Mouse (Mus musculus) kidney, embryonic 15.5 days (tissue): Measurements from ENCODE around the gene Lins1. TPM values are rescaled to one million over a fixed set of nuclear protein-coding genes. Genes with fewer than 3 reads are reported as not detected.

Source experiments
- ATAC-seq: fragments of 200-750 bp; cut with Nextera tagmentation; replicated peaks from 2 replicates; pipeline ENCODE4 v1.8.0; 2017; ENCODE audit warnings: moderate TSS enrichment; ENCODE audit not compliant: low FRiP score
- H3K27ac ChIP-seq: fragments of 300-500 bp; sonication (generic); 2 replicates; pipeline ENCODE4 v1.5.1; 2015; ENCODE audit warnings: mild to moderate bottlenecking, inconsistent platforms
- H3K27me3 ChIP-seq: fragments of 300-500 bp; sonication (generic); 2 replicates; pipeline ENCODE4 v1.6.1; 2015; ENCODE audit warnings: inconsistent platforms
- H3K36me3 ChIP-seq: fragments of 300-500 bp; sonication (generic); 2 replicates; pipeline ENCODE4 v1.6.1; 2015; ENCODE audit warnings: inconsistent platforms
- H3K4me1 ChIP-seq: fragments of 300-500 bp; sonication (generic); 2 replicates; pipeline ENCODE4 v1.6.1; 2015; ENCODE audit warnings: inconsistent platforms
- H3K4me2 ChIP-seq: fragments of 300-500 bp; sonication (generic); 2 replicates; pipeline ENCODE4 v1.6.1; 2015; ENCODE audit warnings: moderate library complexity, mild to moderate bottlenecking, inconsistent platforms
- H3K4me3 ChIP-seq: fragments of 300-500 bp; sonication (generic); replicated peaks from 2 replicates; pipeline ENCODE4 v1.5.1; 2015; ENCODE audit warnings: mild to moderate bottlenecking, inconsistent platforms
- H3K9ac ChIP-seq: fragments of 300-500 bp; sonication (generic); 2 replicates; pipeline ENCODE4 v1.6.1; 2015; ENCODE audit warnings: mild to moderate bottlenecking, inconsistent platforms
- H3K9me3 ChIP-seq: fragments of 300-500 bp; sonication (generic); replicated peaks from 2 replicates; pipeline ENCODE4 v1.6.1; 2016; ENCODE audit warnings: inconsistent platforms
- WGBS: fragments of 180-500 bp; shearing (Covaris S2); methylation state at CpG from one replicate; pipeline ENCODE4 v1.1.7; 2015; ENCODE audit warnings: mixed read lengths; 5-methylcytosine and 5-hydroxymethylcytosine counted together
- polyA plus RNA-seq: library from polyadenylated mRNA; unstranded; fragments of >200 nt; fragmentation: Nextera tagmentation; extraction: Ambion mirVana; gene quantifications from 2 replicates; pipeline ENCODE4 v1.2.1, GENCODE M21; 2015

Lins1 gene
- polyA plus RNA-seq, 1 experiment from 2014 or later, result 16.9 TPM

DNA sequence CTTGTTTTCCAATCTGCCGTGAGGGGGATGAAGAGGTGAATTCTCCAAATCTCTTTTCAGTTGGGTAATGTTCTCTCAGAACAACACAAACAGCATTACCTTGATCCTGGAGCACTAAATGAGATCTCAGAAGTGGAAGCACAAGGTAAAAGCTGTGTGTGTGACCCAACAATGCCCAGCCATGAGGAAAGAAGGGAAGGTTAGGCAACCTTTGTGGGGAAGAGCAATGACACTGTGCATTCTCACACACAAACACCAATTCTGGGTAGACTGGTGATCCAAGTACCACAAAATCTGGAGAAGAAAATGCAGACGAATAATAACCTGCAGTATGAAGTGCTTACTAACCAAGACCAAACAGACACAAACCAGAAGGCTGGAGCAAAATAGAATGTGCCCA, 13.9 kb upstream of the Lins1 start:
- no peaks in the 10 kb centered on the region for H3K4me1 ChIP-seq
- ATAC-seq, result no peak
- H3K27ac ChIP-seq, result no peak overlapping the region
- no peaks in the 10 kb centered on the region for H3K9me3 ChIP-seq
- H3K4me3 ChIP-seq, result no peak overlapping the region
- no peak overlapping the region for H3K4me2 ChIP-seq
- H3K9ac ChIP-seq, result no peak overlapping the region
- peaks cover 98% of the 10 kb centered on the region for H3K36me3 ChIP-seq
- WGBS, result 96% methylated on average over 2 of the region's 2 CpGs
- no peaks in the 10 kb centered on the region for H3K27me3 ChIP-seq

GRCm38 (mm10) chr7:66682119-66682863, 7.4 kb upstream of the Lins1 start:
- H3K27me3 ChIP-seq, result no peaks in the 10 kb centered on the region
- peaks cover 66% of the 10 kb centered on the region for H3K36me3 ChIP-seq
- 87% methylated on average over 5 of the region's 5 CpGs for whole genome bisulfite sequencing
- no peaks in the 10 kb centered on the region for H3K9me3 ChIP-seq
- no peak overlapping the region for H3K27ac ChIP-seq
- H3K4me1 ChIP-seq, result no peaks in the 10 kb centered on the region
- no peak overlapping the region for H3K9ac ChIP-seq
- no peak overlapping the region for H3K4me3 ChIP-seq
- H3K4me2 ChIP-seq, result no peak overlapping the region
- no peak for ATAC-seq

DNA sequence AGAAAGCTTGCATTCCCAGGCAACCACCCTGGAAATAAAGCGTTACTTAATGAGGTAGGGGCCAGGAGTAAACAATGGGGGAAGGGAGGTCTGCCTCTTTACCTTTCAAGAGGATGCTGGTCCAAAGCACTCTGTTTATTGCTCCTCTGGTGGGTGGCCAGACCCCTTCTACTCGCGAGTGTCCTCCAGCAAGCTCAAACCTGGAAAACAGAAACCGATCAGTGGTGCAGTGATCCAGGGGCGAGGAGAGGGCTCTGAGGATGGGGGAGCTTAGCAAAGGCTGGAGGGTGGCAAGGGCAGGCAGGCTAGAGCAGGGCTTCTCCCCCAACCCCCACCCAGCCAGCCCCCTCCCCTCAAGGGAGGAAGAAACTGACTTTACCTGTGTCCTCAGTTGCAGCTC, 968 bp upstream of the Lins1 start:
- Histone ChIP-seq H3K4me3 (peak overlapping the region; percentile 82), H3K4me2 (peak overlapping the region; percentile 88), H3K36me3 (peaks cover 16% of the 10 kb centered on the region), H3K9ac (peak overlapping the region; percentile 77), H3K9me3 (no peaks in the 10 kb centered on the region), H3K27me3 (no peaks in the 10 kb centered on the region), H3K4me1 (peaks cover 13% of the 10 kb centered on the region), H3K27ac (peak overlapping the region; percentile 59)
- 0 out of 2 replicates have a peak, but pooled peaks have one; percentile 1 for ATAC-seq
- under 1% methylated on average over 5 of the region's 5 CpGs for WGBS

DNA sequence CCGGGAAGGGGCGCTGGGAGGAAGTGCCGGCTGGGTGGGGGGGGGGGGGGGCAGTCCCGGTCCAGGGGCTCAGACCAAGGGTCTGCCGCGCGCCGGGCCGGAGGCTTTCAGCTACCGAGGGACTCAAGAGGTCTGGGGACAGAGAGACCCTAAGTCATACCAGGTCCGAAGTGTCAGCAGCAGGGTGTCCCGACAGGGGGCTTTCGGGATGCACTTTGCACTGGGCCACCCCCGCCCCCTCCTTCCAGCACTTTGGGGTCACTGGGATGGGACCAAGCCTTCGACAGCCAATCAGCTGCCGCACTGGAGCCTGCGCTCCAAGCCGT, 432 bp upstream of the Lins1 start, which contains the start of gene Asb7:
Gene Asb7 (minus strand): TSS at position 303 of the 326 bp plus-strand sequence.
- H3K27me3 ChIP-seq, result no peaks in the 10 kb centered on the region
- H3K9ac ChIP-seq, result peak within 1 kb of the TSS; percentile 77
- peak within 1 kb of the TSS; percentile 82 for H3K4me3 ChIP-seq
- H3K4me2 ChIP-seq, result peak within 1 kb of the TSS; percentile 88
- no peaks in the 10 kb centered on the region for H3K9me3 ChIP-seq
- 1% methylated on average over 18 of the region's 18 CpGs for WGBS
- peaks cover 13% of the 10 kb centered on the region for H3K4me1 ChIP-seq
- peaks cover 14% of the 10 kb centered on the region; the same call in 1 of the 2 replicates for H3K36me3 ChIP-seq
- ATAC-seq, result no peak
- peak within 1 kb of the TSS; percentile 91 for H3K27ac ChIP-seq

DNA sequence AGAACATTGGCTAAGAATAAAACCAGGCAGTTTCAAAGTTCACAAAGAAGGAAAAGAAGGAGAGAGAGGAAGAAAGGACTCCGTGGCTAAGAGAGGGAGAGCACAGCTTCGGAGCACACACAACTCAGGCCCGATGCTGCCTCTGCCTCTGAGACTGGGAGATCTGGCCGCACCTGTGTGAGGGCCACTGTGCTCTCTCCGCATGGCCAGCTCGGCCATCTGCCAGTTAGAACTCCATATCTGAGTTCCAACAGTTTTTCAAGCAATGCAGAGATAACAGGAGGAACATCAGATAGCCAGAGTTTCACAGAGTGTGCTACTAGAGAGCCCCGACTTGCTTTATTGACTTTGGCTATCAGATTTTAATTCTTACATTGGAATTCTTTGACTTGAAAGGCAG, 4.8 kb downstream of the Lins1 start:
- Histone ChIP-seq H3K27ac (no peak overlapping the region), H3K4me2 (no peak overlapping the region), H3K4me3 (no peak overlapping the region), H3K9me3 (no peaks in the 10 kb centered on the region), H3K36me3 (peaks cover 28% of the 10 kb centered on the region), H3K9ac (no peak overlapping the region), H3K27me3 (no peaks in the 10 kb centered on the region), H3K4me1 (peaks cover 8% of the 10 kb centered on the region)
- ATAC-seq, result no peak
- WGBS, result 74% methylated on average over 7 of the region's 7 CpGs

DNA sequence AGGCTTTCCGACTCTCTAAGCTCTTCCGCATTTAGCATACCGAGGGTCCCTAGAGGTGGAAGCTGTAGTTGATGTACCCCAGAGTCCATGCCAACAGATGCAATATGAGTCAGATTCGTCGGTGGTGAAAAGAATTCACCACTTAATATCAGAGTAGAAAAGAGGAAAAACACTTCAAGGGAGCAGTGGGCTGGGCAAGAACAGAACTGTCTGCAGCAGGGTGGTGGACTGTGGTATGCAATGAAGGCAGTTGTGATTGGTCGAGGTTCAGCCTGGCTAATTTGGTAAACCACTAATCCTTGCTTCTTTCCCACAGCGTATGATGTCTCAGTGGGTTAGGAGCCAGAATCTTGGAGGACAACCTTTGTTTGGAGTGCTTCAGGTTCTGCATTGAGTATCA, 13.0 kb downstream of the Lins1 start:
- 95% methylated on average over 7 of the region's 7 CpGs for WGBS

GRCm38 (mm10) chr7:66704631-66705030, 14.9 kb downstream of the Lins1 start:
- H3K27ac ChIP-seq, result no peak overlapping the region
- H3K9me3 ChIP-seq, result no peaks in the 10 kb centered on the region
- H3K4me1 ChIP-seq, result no peaks in the 10 kb centered on the region
- WGBS, result 95% methylated on average over 3 of the region's 3 CpGs
- H3K36me3 ChIP-seq, result peaks cover 67% of the 10 kb centered on the region
- H3K9ac ChIP-seq, result no peak overlapping the region
- ATAC-seq, result no peak
- H3K4me3 ChIP-seq, result no peak overlapping the region
- H3K27me3 ChIP-seq, result no peaks in the 10 kb centered on the region
- H3K4me2 ChIP-seq, result no peak overlapping the region

More for the DNA sequence above, 13.0 kb downstream of the Lins1 start:
- H3K4me2 ChIP-seq, result no peak overlapping the region
- no peak overlapping the region for H3K4me3 ChIP-seq
- H3K4me1 ChIP-seq, result no peaks in the 10 kb centered on the region
- H3K27ac ChIP-seq, result no peak overlapping the region
- H3K27me3 ChIP-seq, result no peaks in the 10 kb centered on the region
- H3K9ac ChIP-seq, result no peak overlapping the region
- peaks cover 72% of the 10 kb centered on the region for H3K36me3 ChIP-seq
- no peak for ATAC-seq
- H3K9me3 ChIP-seq, result no peaks in the 10 kb centered on the region

DNA sequence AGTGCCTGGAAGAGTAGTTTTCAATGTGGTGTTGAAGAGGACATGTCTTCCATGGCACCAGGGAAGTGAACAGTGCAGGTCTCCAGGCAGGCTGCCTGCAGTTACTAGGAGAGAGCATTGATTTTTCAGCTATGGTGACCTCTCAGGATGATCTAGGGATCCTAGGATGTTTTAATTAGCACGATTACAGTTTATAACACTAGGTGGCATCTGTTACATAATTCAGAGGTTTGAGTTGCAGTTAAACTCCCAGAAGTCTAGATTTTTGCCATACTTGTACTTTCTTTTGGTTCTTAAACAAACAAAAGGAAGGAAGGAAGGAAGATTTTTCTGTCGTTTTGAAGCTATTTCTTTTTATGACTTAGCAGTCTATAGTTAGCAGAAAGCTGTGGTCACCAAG, 21.5 kb downstream of the Lins1 start:
- Histone ChIP-seq H3K27me3 (no peaks in the 10 kb centered on the region), H3K27ac (no peak overlapping the region), H3K4me3 (no peak overlapping the region), H3K36me3 (peaks cover 64% of the 10 kb centered on the region), H3K9me3 (no peaks in the 10 kb centered on the region), H3K4me2 (no peak overlapping the region), H3K4me1 (no peaks in the 10 kb centered on the region), H3K9ac (no peak overlapping the region)
- ATAC-seq, result no peak
- WGBS, result 46% methylated on average over 2 of the region's 2 CpGs

DNA sequence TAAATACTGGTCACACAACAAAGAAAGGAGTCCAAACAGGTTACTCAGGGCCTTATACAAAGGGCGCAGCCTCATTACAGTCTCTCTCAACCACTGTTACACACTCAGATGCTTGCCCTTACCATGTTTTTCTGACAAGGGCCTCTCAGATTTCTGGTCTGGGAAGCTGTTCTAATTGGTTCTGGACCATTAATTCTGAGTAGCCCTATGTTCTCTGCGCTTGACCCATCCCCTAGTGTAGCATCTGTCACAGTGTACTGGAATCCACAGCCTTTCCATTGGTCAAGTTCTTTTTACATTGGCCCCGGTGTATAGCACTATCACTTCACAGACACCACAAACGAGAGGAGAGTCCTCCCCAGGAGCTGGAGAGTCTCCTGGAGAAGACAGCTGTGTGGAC, 34.8 kb downstream of the Lins1 start:
- no peak overlapping the region for H3K9ac ChIP-seq
- no peaks in the 10 kb centered on the region for H3K9me3 ChIP-seq
- H3K36me3 ChIP-seq, result peaks cover 8% of the 10 kb centered on the region; the same call in 1 of the 2 replicates
- ATAC-seq, result peak; percentile 78
- no peak overlapping the region for H3K27ac ChIP-seq
- peaks cover 14% of the 10 kb centered on the region for H3K4me1 ChIP-seq
- 35% methylated on average over 4 of the region's 4 CpGs for WGBS
- no peak overlapping the region for H3K4me2 ChIP-seq
- no peaks in the 10 kb centered on the region for H3K27me3 ChIP-seq
- H3K4me3 ChIP-seq, result no peak overlapping the region

DNA sequence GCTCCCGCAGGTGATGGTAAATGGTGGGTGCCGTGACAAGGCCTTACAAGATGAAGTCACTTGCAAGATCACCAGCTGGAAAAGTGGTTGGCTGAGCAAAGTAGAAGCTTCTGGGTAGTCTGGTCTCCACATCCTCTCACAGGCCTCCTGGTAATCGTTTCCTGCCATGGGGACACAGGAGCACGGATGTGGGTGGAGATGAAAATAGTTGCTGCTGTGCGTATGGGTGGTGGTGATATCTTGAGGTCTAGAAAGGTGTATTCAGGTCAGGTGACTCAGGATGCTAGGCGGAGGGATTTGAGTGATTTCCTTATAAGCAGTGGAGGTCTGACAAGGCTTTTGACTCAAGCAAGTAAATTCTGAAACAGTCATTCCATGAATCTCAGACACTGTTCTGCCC, 35.3 kb downstream of the Lins1 start:
- no peak overlapping the region for H3K4me3 ChIP-seq
- no peaks in the 10 kb centered on the region for H3K9me3 ChIP-seq
- peaks cover 14% of the 10 kb centered on the region for H3K4me1 ChIP-seq
- 65% methylated on average over 6 of the region's 6 CpGs for WGBS
- no peak for ATAC-seq
- H3K27ac ChIP-seq, result no peak overlapping the region
- H3K36me3 ChIP-seq, result peaks cover 8% of the 10 kb centered on the region; the same call in 1 of the 2 replicates
- no peak overlapping the region for H3K4me2 ChIP-seq
- no peak overlapping the region for H3K9ac ChIP-seq
- H3K27me3 ChIP-seq, result no peaks in the 10 kb centered on the region

- no peaks in the 10 kb centered on the region for H3K27me3 ChIP-seq
- H3K4me3 ChIP-seq, result no peak overlapping the region
- no peaks in the 10 kb centered on the region for H3K36me3 ChIP-seq
- no peak overlapping the region for H3K27ac ChIP-seq
- H3K4me1 ChIP-seq, result peaks cover 14% of the 10 kb centered on the region
- H3K9ac ChIP-seq, result no peak overlapping the region
- WGBS, result 90% methylated on average over 6 of the region's 6 CpGs
- no peak for ATAC-seq
- H3K4me2 ChIP-seq, result no peak overlapping the region
- no peaks in the 10 kb centered on the region for H3K9me3 ChIP-seq
Observed at GRCm38 (mm10) chr7:66728072-66728471, 38.4 kb downstream of the Lins1 start.

- no peak overlapping the region for H3K4me2 ChIP-seq
- ATAC-seq, result no peak
- H3K4me3 ChIP-seq, result no peak overlapping the region
- H3K9me3 ChIP-seq, result no peaks in the 10 kb centered on the region
- H3K27me3 ChIP-seq, result no peaks in the 10 kb centered on the region
- no peaks in the 10 kb centered on the region for H3K36me3 ChIP-seq
- peaks cover 8% of the 10 kb centered on the region for H3K4me1 ChIP-seq
- H3K27ac ChIP-seq, result no peak overlapping the region
- H3K9ac ChIP-seq, result no peak overlapping the region
- WGBS, result 84% methylated on average over 2 of the region's 2 CpGs
Observed at GRCm38 (mm10) chr7:66729232-66729631, 39.5 kb downstream of the Lins1 start.

- Histone ChIP-seq H3K4me2 (no peak overlapping the region), H3K9ac (no peak overlapping the region), H3K9me3 (no peaks in the 10 kb centered on the region), H3K4me3 (no peak overlapping the region), H3K27me3 (no peaks in the 10 kb centered on the region), H3K27ac (no peak overlapping the region), H3K36me3 (no peaks in the 10 kb centered on the region), H3K4me1 (no peaks in the 10 kb centered on the region)
- no peak for ATAC-seq
- 92% methylated on average over 17 of the region's 17 CpGs for whole genome bisulfite sequencing
Observed at GRCm38 (mm10) chr7:66733431-66733830, 43.7 kb downstream of the Lins1 start.
